Mouse (Mus musculus) cerebellum, adult 2 months (tissue): ENCODE results near the gene Socs4. TPM values are rescaled to one million over a fixed set of nuclear protein-coding genes. Genes with fewer than 3 reads are reported as not detected.
"Not testable (repeated sequence)": the region's sequence is repeated elsewhere in the genome, so short reads cannot be mapped to it uniquely, and the experiment has no call there.

Source experiments
- DNase-seq, 2 experiments: peaks; one replicate each; pipeline ENCODE4 v3.0.0; 2021
- H3K27ac ChIP-seq: fragments of 200-500 bp; 2 replicates; pipeline ENCODE4 v1.5.1; 2012; ENCODE audit warnings: low read length, control low read depth, inconsistent platforms; ENCODE audit not compliant: insufficient read depth
- H3K27me3 ChIP-seq: fragments of 200-500 bp; 2 replicates; pipeline ENCODE4 v1.6.1; 2012; ENCODE audit warnings: inconsistent platforms, mild to moderate bottlenecking, low read length, moderate library complexity; ENCODE audit not compliant: control insufficient read depth, insufficient read depth
- H3K4me1 ChIP-seq: fragments of 200-500 bp; 2 replicates; pipeline ENCODE4 v1.6.1; 2011; ENCODE audit warnings: low read length; ENCODE audit not compliant: control insufficient read depth, insufficient read depth
- H3K4me3 ChIP-seq: fragments of 200-500 bp; replicated peaks from 2 replicates; pipeline ENCODE3; 2011; ENCODE audit warnings: mild to moderate bottlenecking, low read depth, low read length, control low read depth; ENCODE audit not compliant: insufficient read depth
- CTCF ChIP-seq: fragments of 200-500 bp; IDR thresholded peaks from 2 replicates; pipeline ENCODE4 v1.5.1; 2011; ENCODE audit warnings: low read depth, mild to moderate bottlenecking, control low read depth, low read length, moderate library complexity, borderline replicate concordance; ENCODE audit not compliant: insufficient read depth
- POLR2A ChIP-seq: fragments of 200-500 bp; IDR thresholded peaks from 2 replicates; pipeline ENCODE4 v1.6.1; 2011; ENCODE audit warnings: low read length, control low read depth, borderline replicate concordance; ENCODE audit not compliant: insufficient read depth
- WGBS: fragments of 180-500 bp; shearing (Covaris S2); methylation state at CpG from one replicate; pipeline ENCODE4 v1.1.7; 2018; 5-methylcytosine and 5-hydroxymethylcytosine counted together
- polyA plus RNA-seq: library from polyadenylated mRNA; depleted of rRNA; stranded (reverse); fragments of >200 nt; gene quantifications from 2 replicates; pipeline ENCODE4 v1.2.3, GENCODE M21; 2012

The Socs4 gene
- polyA plus RNA-seq, 1 experiment = 5.9 TPM

- TF ChIP-seq POLR2A (no peak), CTCF (no peak)
- Histone ChIP-seq H3K4me1 (peaks cover 11% of the 10 kb centered on the region; the same call in 1 of the 2 replicates), H3K27ac (no peak overlapping the region), H3K27me3 (no peaks in the 10 kb centered on the region), H3K4me3 (no peak overlapping the region)
- no peak for DNase-seq
- WGBS = 93% methylated on average over 4 of the region's 4 CpGs
Measured at GRCm38 (mm10) chr14:47305933-47306332, 29.2 kb downstream of the Socs4 start.

- Histone ChIP-seq H3K27me3 (no peaks in the 10 kb centered on the region), H3K4me3 (no peak overlapping the region), H3K27ac (no peak overlapping the region), H3K4me1 (peaks cover 16% of the 10 kb centered on the region)
- DNase-seq = peak in 1 of 2 experiments; percentile 1
- no peak for TF ChIP-seq CTCF
- TF ChIP-seq POLR2A = no peak
- WGBS = 88% methylated on average over 3 of the region's 3 CpGs
Measured at GRCm38 (mm10) chr14:47307669-47308068, 30.9 kb downstream of the Socs4 start.

GRCm38 (mm10) chr14:47309061-47309460 lies 32.3 kb downstream of the Socs4 start:
- no peak for DNase-seq
- TF ChIP-seq CTCF (no peak), POLR2A (no peak)
- H3K4me3 ChIP-seq = no peak overlapping the region
- 94% methylated on average over 1 of the region's 1 CpGs for WGBS
- no peaks in the 10 kb centered on the region for H3K27me3 ChIP-seq
- peaks cover 16% of the 10 kb centered on the region for H3K4me1 ChIP-seq
- no peak overlapping the region for H3K27ac ChIP-seq

- peak; percentile 88 to 91 for DNase-seq
- Histone ChIP-seq H3K27me3 (no peaks in the 10 kb centered on the region), H3K4me1 (peaks cover 16% of the 10 kb centered on the region), H3K27ac (peak overlapping the region; percentile 68), H3K4me3 (no peak overlapping the region)
- 19% methylated on average over 18 of the region's 18 CpGs for WGBS
- no peak for TF ChIP-seq CTCF
- TF ChIP-seq POLR2A = no peak
Measured at GRCm38 (mm10) chr14:47310342-47311181, 33.8 kb downstream of the Socs4 start.

- H3K27me3 ChIP-seq = no peaks in the 10 kb centered on the region
- H3K27ac ChIP-seq = no peak overlapping the region
- no peak overlapping the region for H3K4me3 ChIP-seq
- no peak for DNase-seq
- H3K4me1 ChIP-seq = no peaks in the 10 kb centered on the region
- no peak for TF ChIP-seq POLR2A
- TF ChIP-seq CTCF = no peak
- 92% methylated on average over 5 of the region's 5 CpGs for WGBS
Measured at GRCm38 (mm10) chr14:47319362-47319761, 42.6 kb downstream of the Socs4 start.

- WGBS = 92% methylated on average over 7 of the region's 8 CpGs
- not testable (repeated sequence) for H3K4me3 ChIP-seq, DNase-seq, H3K27me3 ChIP-seq, H3K27ac ChIP-seq, H3K4me1 ChIP-seq
Measured at GRCm38 (mm10) chr14:47321581-47321980, 44.9 kb downstream of the Socs4 start.

- Histone ChIP-seq H3K4me3 (no peak overlapping the region), H3K4me1 (no peaks in the 10 kb centered on the region), H3K27me3 (no peaks in the 10 kb centered on the region), H3K27ac (no peak overlapping the region)
- DNase-seq = no peak
- 81% methylated on average over 9 of the region's 9 CpGs for WGBS
- TF ChIP-seq POLR2A (no peak), CTCF (no peak)
Measured at GRCm38 (mm10) chr14:47325965-47326761, 49.4 kb downstream of the Socs4 start.

- no peak overlapping the region for H3K27ac ChIP-seq
- TF ChIP-seq POLR2A = no peak
- no peak for TF ChIP-seq CTCF
- 95% methylated on average over 5 of the region's 5 CpGs for WGBS
- DNase-seq = no peak
- H3K27me3 ChIP-seq = no peaks in the 10 kb centered on the region
- H3K4me1 ChIP-seq = no peaks in the 10 kb centered on the region
- no peak overlapping the region for H3K4me3 ChIP-seq
Measured at GRCm38 (mm10) chr14:47327347-47327746, 50.6 kb downstream of the Socs4 start.
